26 mouse cellular contexts compared by ENCODE assay signal in the genomic region with DNA sequence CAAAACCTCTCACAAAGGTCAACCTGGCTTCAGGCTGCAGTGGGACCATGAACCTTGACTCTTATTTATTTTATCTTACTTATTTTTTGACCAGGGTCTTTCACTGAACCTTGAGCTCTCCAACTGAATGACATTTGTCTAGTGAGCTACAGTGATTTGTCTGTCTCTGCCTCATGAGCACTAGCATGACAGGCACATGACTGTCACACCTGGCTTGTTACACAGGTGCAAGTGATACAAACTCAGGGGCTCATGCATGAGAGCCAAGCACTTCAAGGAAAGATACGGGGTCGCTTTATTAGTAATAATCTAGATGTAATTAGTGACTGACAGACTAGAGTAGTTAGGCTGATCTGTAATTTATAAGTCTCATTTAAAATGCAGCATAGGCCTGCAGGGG.
"Had no signal": no experiment of that assay in that cellular context is flagged by ENCODE, and none has a peak within 500 bp of the region (broad histone marks: within the 10 kb centered on the region; RNA-seq: fewer than 3 reads in every experiment).

No protein-coding gene starts in this region.

- DNase-seq: cerebellum, adult 9-10 months; cerebellum, adult 9-11 months; cerebellum, postnatal 10 days; cerebellum, postnatal 14 days; cerebellum, postnatal 25 days; cerebellum, postnatal 36 days; embryo, embryonic 11 days; forebrain, postnatal 0 days; gastrocnemius, adult 2 months; gastrocnemius, postnatal 14 days; gastrocnemius, postnatal 25 days; gastrocnemius, postnatal 36 days; heart, adult 11 months; heart, adult 2 months had no signal

- H3K9me3 ChIP-seq: embryonic facial prominence, embryonic 10.5 days; embryonic facial prominence, embryonic 12.5 days; embryonic facial prominence, embryonic 13.5 days; embryonic facial prominence, embryonic 15.5 days; forebrain, embryonic 10.5 days; forebrain, embryonic 12.5 days; forebrain, embryonic 15.5 days; heart, embryonic 10.5 days had no signal

- ATAC-seq: forebrain, embryonic 13.5 days; forebrain, embryonic 14.5 days; forebrain, embryonic 15.5 days; forebrain, embryonic 16.5 days; forebrain, postnatal 0 days had no signal

- H3K4me1 ChIP-seq: embryonic facial prominence, embryonic 10.5 days; embryonic facial prominence, embryonic 12.5 days; embryonic facial prominence, embryonic 13.5 days; embryonic facial prominence, embryonic 15.5 days; forebrain, embryonic 10.5 days; forebrain, embryonic 12.5 days; forebrain, embryonic 13.5 days; forebrain, embryonic 15.5 days; heart, embryonic 10.5 days had no signal

- H3K4me3 ChIP-seq: embryonic facial prominence, embryonic 10.5 days; embryonic facial prominence, embryonic 12.5 days; embryonic facial prominence, embryonic 13.5 days; embryonic facial prominence, embryonic 15.5 days; erythroblast, embryonic 14.5 days; forebrain, embryonic 10.5 days; forebrain, embryonic 12.5 days; forebrain, embryonic 13.5 days; forebrain, embryonic 15.5 days; gastrocnemius, adult 2 months; heart, adult 2 months; heart, embryonic 10.5 days had no signal

- H3K4me2 ChIP-seq: embryonic facial prominence, embryonic 12.5 days; embryonic facial prominence, embryonic 13.5 days; embryonic facial prominence, embryonic 15.5 days; forebrain, embryonic 12.5 days; forebrain, embryonic 13.5 days; forebrain, embryonic 15.5 days had no signal

- H3K36me3 ChIP-seq: embryonic facial prominence, embryonic 10.5 days; embryonic facial prominence, embryonic 12.5 days; embryonic facial prominence, embryonic 13.5 days; embryonic facial prominence, embryonic 15.5 days; forebrain, embryonic 10.5 days; forebrain, embryonic 12.5 days; forebrain, embryonic 15.5 days; heart, embryonic 10.5 days had no signal

- H3K27me3 ChIP-seq: embryonic facial prominence, embryonic 12.5 days; embryonic facial prominence, embryonic 13.5 days; embryonic facial prominence, embryonic 15.5 days; forebrain, embryonic 12.5 days; forebrain, embryonic 13.5 days; forebrain, embryonic 15.5 days had no signal

- H3K9ac ChIP-seq: embryonic facial prominence, embryonic 12.5 days; embryonic facial prominence, embryonic 13.5 days; embryonic facial prominence, embryonic 15.5 days; forebrain, embryonic 12.5 days; forebrain, embryonic 13.5 days; forebrain, embryonic 15.5 days; forebrain, postnatal 0 days had no signal

- H3K27ac ChIP-seq: embryonic facial prominence, embryonic 10.5 days; embryonic facial prominence, embryonic 12.5 days; embryonic facial prominence, embryonic 13.5 days; embryonic facial prominence, embryonic 15.5 days; forebrain, embryonic 10.5 days; forebrain, embryonic 12.5 days; forebrain, embryonic 13.5 days; forebrain, embryonic 15.5 days; gastrocnemius, adult 2 months; heart, adult 2 months; heart, embryonic 10.5 days had no signal
